Mouse (Mus musculus): ENCODE data around the gene Zfp963. TPM values are rescaled to one million over a fixed set of nuclear protein-coding genes. Genes with fewer than 3 reads are reported as not detected.
A peak's percentile ranks its signal among the peaks of the same experiment; 100 is the strongest.

Zfp963 gene
- polyA plus RNA-seq, 1 experiment = 6.5 TPM

DNA sequence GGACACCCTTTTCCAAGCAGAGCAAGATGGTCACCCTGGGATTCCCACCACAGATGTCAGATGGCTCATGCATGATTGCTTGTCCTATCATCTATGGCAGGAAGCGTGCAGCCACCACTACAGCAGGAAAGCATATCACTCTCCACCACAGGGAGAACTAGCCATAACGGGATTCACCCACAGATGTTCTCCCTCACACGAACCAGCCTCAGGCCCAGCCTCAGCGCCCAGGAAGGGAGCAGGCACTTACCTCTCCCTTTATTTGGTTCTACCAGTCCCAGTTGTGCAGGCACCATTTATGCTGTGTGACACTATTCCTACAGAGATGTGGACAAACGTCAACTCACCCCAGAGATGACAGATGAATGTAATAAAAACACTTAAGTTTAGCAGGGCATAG, 39.3 kb upstream of the Zfp963 start:
- Histone ChIP-seq H3K9me3 (replicated peaks; ENCODE audit: control insufficient read depth, insufficient read depth, low read length, poor library complexity, severe bottlenecking) (no peaks in the 10 kb centered on the region), H3K36me3 (ENCODE audit: control insufficient read depth, insufficient read depth, low read length, poor library complexity, severe bottlenecking) (peaks cover 9% of the 10 kb centered on the region), H3K27ac (ENCODE audit: insufficient read depth, low read length) (no peak overlapping the region; the same call in 1 of the 2 replicates), H3K4me1 (ENCODE audit: control insufficient read depth, insufficient read depth, low read length) (no peaks in the 10 kb centered on the region), H3K27me3 (ENCODE audit: control insufficient read depth, insufficient read depth, low read length, poor library complexity, severe bottlenecking) (no peaks in the 10 kb centered on the region), H3K9ac (ENCODE audit: low read depth, poor library complexity, severe bottlenecking) (no peak overlapping the region), H3K4me3 (ENCODE audit: low read depth, low read length) (no peak overlapping the region)
- TF ChIP-seq CTCF (IDR thresholded peaks at IDR 0.05; ENCODE audit: low read depth, low read length) (no peak), POLR2A (IDR thresholded peaks at IDR 0.05; ENCODE audit: insufficient read depth, low read length) (no peak), EP300 (IDR thresholded peaks at IDR 0.05; ENCODE audit: insufficient read depth, low read depth, low read length) (no peak)

DNA sequence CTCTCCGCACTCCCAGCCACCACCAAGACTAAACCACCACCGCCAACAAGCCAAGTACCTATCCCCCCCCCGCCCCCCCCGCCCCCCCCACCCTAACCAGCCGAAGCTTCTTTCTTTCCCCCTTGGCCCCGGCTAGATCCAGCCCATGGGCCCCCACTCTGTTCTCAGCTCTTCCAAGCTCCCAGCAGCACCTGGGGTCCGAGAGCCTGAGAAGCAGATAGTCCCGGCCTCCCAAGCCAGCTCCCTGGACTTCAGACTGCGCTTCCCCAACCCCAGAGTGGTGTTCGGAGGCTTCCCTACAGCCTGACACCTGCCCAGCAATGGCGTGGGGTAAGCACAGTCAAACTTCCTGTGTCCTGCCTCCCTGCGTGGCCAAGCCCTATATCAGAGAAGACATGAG, 27.3 kb upstream of the Zfp963 start:
- peak overlapping the region; percentile 49 for H3K4me3 ChIP-seq (ENCODE audit: low read depth, low read length)
- H3K9me3 ChIP-seq (replicated peaks; ENCODE audit: control insufficient read depth, insufficient read depth, low read length, poor library complexity, severe bottlenecking) = no peaks in the 10 kb centered on the region
- TF ChIP-seq CTCF (IDR thresholded peaks at IDR 0.05; ENCODE audit: low read depth, low read length) (no peak), POLR2A (IDR thresholded peaks at IDR 0.05; ENCODE audit: insufficient read depth, low read length) (no peak), EP300 (IDR thresholded peaks at IDR 0.05; ENCODE audit: insufficient read depth, low read depth, low read length) (no peak)
- H3K36me3 ChIP-seq (ENCODE audit: control insufficient read depth, insufficient read depth, low read length, poor library complexity, severe bottlenecking) = peaks cover 3% of the 10 kb centered on the region; the same call in 1 of the 2 replicates
- no peaks in the 10 kb centered on the region for H3K27me3 ChIP-seq (ENCODE audit: control insufficient read depth, insufficient read depth, low read length, poor library complexity, severe bottlenecking)
- peak overlapping the region; percentile 69 for H3K9ac ChIP-seq (ENCODE audit: low read depth, poor library complexity, severe bottlenecking)
- no peaks in the 10 kb centered on the region for H3K4me1 ChIP-seq (ENCODE audit: control insufficient read depth, insufficient read depth, low read length)
- no peak overlapping the region for H3K27ac ChIP-seq (ENCODE audit: insufficient read depth, low read length)

DNA sequence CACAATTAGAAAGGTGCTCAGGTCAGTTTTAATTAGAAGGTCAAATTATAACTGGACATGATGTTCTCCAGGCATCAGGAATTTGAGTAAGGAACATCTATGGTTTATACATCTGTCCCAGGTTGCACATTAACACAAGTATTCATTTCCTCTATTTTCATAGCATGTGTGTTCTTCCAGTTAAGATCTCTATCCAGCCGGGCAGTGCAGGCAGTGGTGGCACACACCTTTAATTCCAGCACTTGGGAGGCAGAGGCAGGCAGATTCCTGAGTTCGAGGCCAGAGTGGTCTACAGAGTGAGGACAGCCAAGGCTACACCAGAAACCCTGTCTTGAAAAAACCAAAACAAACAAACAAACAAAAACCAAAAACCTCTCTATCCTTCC, 25.4 kb upstream of the Zfp963 start:
- Histone ChIP-seq H3K9me3 (replicated peaks; ENCODE audit: control insufficient read depth, insufficient read depth, low read length, poor library complexity, severe bottlenecking) (no peaks in the 10 kb centered on the region), H3K36me3 (ENCODE audit: control insufficient read depth, insufficient read depth, low read length, poor library complexity, severe bottlenecking) (peaks cover 7% of the 10 kb centered on the region; the same call in 1 of the 2 replicates), H3K4me3 (ENCODE audit: low read depth, low read length) (peak overlapping the region; percentile 26; the same call in 1 of the 2 replicates), H3K27me3 (ENCODE audit: control insufficient read depth, insufficient read depth, low read length, poor library complexity, severe bottlenecking) (no peaks in the 10 kb centered on the region), H3K4me1 (ENCODE audit: control insufficient read depth, insufficient read depth, low read length) (no peaks in the 10 kb centered on the region), H3K9ac (ENCODE audit: low read depth, poor library complexity, severe bottlenecking) (0 out of 2 replicates have a peak overlapping the region, but pooled peaks have one; percentile 19), H3K27ac (ENCODE audit: insufficient read depth, low read length) (peak overlapping the region; percentile 43; the same call in 1 of the 2 replicates)
- TF ChIP-seq POLR2A (IDR thresholded peaks at IDR 0.05; ENCODE audit: insufficient read depth, low read length) (no peak), EP300 (IDR thresholded peaks at IDR 0.05; ENCODE audit: insufficient read depth, low read depth, low read length) (no peak), CTCF (IDR thresholded peaks at IDR 0.05; ENCODE audit: low read depth, low read length) (no peak)

DNA sequence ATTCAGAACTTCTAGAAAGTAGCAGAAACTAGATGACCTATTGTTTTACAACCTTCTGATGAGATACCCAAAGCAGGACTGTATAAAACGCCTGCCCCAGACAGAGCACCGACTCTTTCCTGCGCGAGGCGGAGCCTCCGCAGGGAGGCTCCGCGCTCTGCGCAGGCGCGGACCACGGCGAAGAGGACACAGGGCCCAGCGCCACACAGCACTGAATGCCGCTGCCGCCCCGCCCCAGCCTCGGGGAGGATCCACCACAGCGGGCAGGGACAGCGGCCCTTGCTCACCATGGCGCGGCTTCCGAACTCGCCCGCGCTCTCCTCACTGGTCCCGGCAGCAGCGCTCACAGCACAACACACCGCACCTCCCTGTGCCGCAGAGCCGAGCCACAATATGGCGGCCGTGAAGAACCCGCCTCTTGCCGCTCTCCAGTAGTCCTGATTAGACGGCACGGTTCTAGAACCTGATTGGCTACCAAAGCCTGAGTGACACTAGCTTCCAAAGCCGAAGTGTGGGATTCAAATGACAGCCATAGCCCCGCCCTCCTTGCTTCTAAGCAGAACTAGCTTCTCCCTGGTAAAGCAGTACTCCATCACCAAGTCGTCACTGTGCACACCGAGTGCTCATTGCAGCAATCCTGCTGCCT, 24.9 kb upstream of the Zfp963 start, which contains the start of gene Gm20422:
TSS of gene Gm20422 (minus strand) at position 384 of the 646 bp plus-strand sequence.
- Histone ChIP-seq H3K27me3 (ENCODE audit: control insufficient read depth, insufficient read depth, low read length, poor library complexity, severe bottlenecking) (no peaks in the 10 kb centered on the region), H3K4me3 (ENCODE audit: low read depth, low read length) (peak within 1 kb of the TSS; percentile 91), H3K36me3 (ENCODE audit: control insufficient read depth, insufficient read depth, low read length, poor library complexity, severe bottlenecking) (peaks cover 8% of the 10 kb centered on the region), H3K9me3 (replicated peaks; ENCODE audit: control insufficient read depth, insufficient read depth, low read length, poor library complexity, severe bottlenecking) (no peaks in the 10 kb centered on the region), H3K9ac (ENCODE audit: low read depth, poor library complexity, severe bottlenecking) (peak within 1 kb of the TSS; percentile 81), H3K4me1 (ENCODE audit: control insufficient read depth, insufficient read depth, low read length) (no peaks in the 10 kb centered on the region), H3K27ac (ENCODE audit: insufficient read depth, low read length) (peak within 1 kb of the TSS; percentile 92)
- TF ChIP-seq POLR2A (IDR thresholded peaks at IDR 0.05; ENCODE audit: insufficient read depth, low read length) = peak; percentile 74
- no peak for TF ChIP-seq EP300 (IDR thresholded peaks at IDR 0.05; ENCODE audit: insufficient read depth, low read depth, low read length)

DNA sequence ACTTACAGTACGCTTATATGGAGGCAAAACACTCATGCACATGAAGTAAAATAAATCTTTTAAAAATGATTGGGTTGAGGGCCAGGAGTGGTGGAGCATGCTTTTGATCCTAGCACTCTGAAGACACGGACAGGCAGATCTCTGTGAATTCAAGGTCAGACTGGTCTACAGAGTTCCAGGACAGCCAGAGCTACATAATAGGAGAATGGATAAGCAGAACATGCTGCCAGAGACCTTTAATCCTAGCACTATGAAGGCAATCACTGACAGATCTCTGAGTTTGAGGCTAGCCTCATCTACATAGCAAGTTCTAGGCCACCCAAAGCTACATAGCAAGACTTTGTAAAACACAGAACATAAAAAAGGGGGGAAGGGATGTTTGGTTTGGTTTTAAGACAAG, 22.3 kb upstream of the Zfp963 start:
- no peaks in the 10 kb centered on the region for H3K9me3 ChIP-seq (replicated peaks; ENCODE audit: control insufficient read depth, insufficient read depth, low read length, poor library complexity, severe bottlenecking)
- no peaks in the 10 kb centered on the region for H3K4me1 ChIP-seq (ENCODE audit: control insufficient read depth, insufficient read depth, low read length)
- no peak for TF ChIP-seq CTCF (IDR thresholded peaks at IDR 0.05; ENCODE audit: low read depth, low read length)
- no peak for TF ChIP-seq POLR2A (IDR thresholded peaks at IDR 0.05; ENCODE audit: insufficient read depth, low read length)
- H3K36me3 ChIP-seq (ENCODE audit: control insufficient read depth, insufficient read depth, low read length, poor library complexity, severe bottlenecking) = peaks cover 29% of the 10 kb centered on the region
- no peak overlapping the region for H3K27ac ChIP-seq (ENCODE audit: insufficient read depth, low read length)
- no peak overlapping the region for H3K9ac ChIP-seq (ENCODE audit: low read depth, poor library complexity, severe bottlenecking)
- H3K4me3 ChIP-seq (ENCODE audit: low read depth, low read length) = no peak overlapping the region
- no peaks in the 10 kb centered on the region for H3K27me3 ChIP-seq (ENCODE audit: control insufficient read depth, insufficient read depth, low read length, poor library complexity, severe bottlenecking)

DNA sequence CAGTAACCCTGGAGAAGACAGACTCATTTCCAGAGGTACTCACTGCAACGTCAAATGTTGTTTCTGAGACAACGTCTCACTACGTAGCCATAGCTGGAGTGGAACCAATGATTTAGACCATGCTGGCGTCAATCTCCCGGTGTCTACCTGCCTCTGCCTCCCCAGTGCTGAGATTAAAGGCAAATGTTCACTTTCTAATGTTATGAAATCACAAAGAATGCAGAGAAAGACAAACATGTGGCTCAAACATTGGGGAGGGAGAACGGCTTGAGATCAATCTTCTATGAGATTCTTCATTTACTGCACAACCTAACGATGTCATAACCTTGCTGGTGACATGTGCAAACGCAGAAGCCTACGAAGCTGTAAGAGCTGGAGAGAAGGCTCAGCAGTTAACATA, 21.5 kb upstream of the Zfp963 start:
- Histone ChIP-seq H3K27ac (ENCODE audit: insufficient read depth, low read length) (no peak overlapping the region), H3K9me3 (replicated peaks; ENCODE audit: control insufficient read depth, insufficient read depth, low read length, poor library complexity, severe bottlenecking) (0 out of 2 replicates have a peak, but pooled peaks cover 3% of the 10 kb centered on the region), H3K4me1 (ENCODE audit: control insufficient read depth, insufficient read depth, low read length) (no peaks in the 10 kb centered on the region), H3K27me3 (ENCODE audit: control insufficient read depth, insufficient read depth, low read length, poor library complexity, severe bottlenecking) (no peaks in the 10 kb centered on the region), H3K36me3 (ENCODE audit: control insufficient read depth, insufficient read depth, low read length, poor library complexity, severe bottlenecking) (peaks cover 37% of the 10 kb centered on the region), H3K4me3 (ENCODE audit: low read depth, low read length) (no peak overlapping the region), H3K9ac (ENCODE audit: low read depth, poor library complexity, severe bottlenecking) (no peak overlapping the region)
- TF ChIP-seq POLR2A (IDR thresholded peaks at IDR 0.05; ENCODE audit: insufficient read depth, low read length) = no peak
- TF ChIP-seq EP300 (IDR thresholded peaks at IDR 0.05; ENCODE audit: insufficient read depth, low read depth, low read length) = no peak
- TF ChIP-seq CTCF (IDR thresholded peaks at IDR 0.05; ENCODE audit: low read depth, low read length) = no peak
